Mouse (Mus musculus) frontal cortex, postnatal 10 days (tissue): ENCODE data around the gene Aes.

Experiments used
- DNase-seq, 2 experiments: peaks; one replicate each; pipeline ENCODE4 v3.0.0; 2022; ENCODE audit warnings: low spot score in 2 of 2, mixed read lengths in 1 of 2

Gene Aes

GRCm38 (mm10) chr10:81544296-81545160, 14.8 kb upstream of the Aes start:
- no peak for DNase-seq

DNA sequence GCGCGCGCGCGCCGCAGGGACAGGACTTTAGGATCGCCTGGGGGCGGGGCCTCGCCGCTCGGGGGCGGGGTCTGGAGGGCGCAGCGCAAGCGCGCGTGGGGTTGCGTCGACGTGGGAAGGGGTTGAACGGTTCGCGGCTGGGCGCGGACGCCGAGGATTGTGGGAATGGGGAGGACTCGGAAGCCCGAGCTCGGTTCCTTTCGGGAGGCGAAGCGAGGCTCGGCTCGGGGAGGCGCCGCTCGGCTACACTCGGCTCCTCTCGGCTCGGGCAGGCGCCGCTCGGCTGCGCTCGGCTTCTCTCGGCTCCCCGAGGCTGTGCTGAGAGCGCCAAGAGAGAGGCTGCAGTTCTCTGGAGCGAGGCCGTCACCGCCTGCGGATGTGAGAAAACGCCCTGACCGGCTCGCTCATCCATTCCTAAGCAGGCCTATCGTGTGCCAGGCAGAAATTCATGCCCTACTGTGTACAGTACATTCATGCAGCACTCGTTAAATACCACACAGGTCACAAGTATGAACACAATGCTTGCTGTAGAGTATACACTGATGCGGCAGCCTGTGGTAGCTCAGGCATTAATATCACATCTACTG, 14.0 kb upstream of the Aes start, which contains the start of gene Gna11:
Gene Gna11, minus strand, starts transcription at position 30 of the 587 bp plus-strand sequence.
- DNase-seq = peak; percentile 99 to 100

- no peak for DNase-seq
Observed at GRCm38 (mm10) chr10:81546332-81546731, 13.0 kb upstream of the Aes start.

GRCm38 (mm10) chr10:81546788-81547571, 12.3 kb upstream of the Aes start:
- DNase-seq = no peak

- no peak for DNase-seq
Observed at GRCm38 (mm10) chr10:81548944-81549343, 10.3 kb upstream of the Aes start.

DNA sequence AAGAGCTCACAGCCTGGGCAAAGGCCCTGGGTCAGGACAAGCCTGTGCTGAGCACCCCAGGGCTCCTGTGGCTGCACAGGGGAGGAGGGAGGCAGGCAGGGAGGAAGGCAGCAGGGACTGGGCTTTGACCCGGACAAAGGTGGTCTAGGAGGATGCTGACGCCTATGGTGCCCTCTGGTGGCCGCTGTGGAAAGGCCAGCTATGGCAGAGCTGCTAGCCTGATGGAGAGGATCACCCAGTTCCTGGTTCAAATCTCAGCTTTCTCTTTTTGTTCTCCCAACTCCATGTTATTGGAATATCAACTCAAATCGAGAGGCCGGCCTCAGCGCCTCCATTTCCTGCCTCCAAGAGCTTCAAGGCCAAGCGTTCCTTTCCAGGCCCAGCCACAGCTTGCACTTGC, 9.0 kb upstream of the Aes start:
- DNase-seq = no peak

DNA sequence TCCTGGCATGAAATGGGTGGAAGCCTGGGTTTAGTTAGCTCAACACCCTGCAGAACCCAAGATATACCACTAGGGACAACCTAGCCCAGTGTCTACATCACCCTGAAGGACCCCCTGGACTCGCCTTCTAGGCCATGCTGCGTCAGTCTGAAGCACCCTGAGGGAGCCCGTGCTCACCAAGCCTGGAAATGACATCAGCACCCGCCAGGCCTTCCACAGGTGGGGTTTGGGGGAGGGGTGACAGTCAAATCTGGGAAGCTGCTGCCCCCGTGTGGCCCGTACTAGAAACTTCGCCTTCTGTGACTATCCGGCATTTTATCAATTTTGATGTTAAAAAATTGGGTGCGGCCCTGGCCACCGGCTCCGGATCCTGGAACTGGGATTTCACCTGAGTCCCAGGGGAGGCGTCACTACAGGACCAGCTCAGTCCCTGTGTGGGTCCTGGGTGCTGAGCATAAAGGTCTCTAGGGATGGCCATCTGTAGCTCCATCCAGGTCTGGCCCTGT, 7.6 kb upstream of the Aes start:
- DNase-seq = peak; percentile 79 to 86

- DNase-seq = no peak
Observed at GRCm38 (mm10) chr10:81553232-81553631, 6.1 kb upstream of the Aes start.

GRCm38 (mm10) chr10:81553807-81554755, 5.2 kb upstream of the Aes start:
- DNase-seq = no peak

DNA sequence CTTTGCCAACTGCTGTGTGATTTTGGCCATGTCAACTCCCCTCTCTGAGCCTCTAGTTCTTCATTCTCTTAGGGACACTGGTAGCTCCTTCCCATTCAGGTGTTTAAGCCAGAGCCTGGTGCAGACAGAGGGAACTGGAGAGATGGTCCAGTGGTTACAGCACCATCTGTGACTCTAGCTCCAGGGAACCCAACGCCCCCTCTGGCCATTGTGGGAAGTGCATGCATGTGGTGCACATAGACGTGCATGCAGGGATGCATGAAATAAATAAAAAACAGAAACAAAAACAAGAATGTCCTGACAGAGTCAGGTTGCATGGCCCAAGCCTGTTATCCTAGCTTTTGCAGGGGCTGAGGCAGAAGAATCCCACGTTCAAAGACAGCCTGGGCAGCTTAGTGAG, 3.0 kb upstream of the Aes start:
- DNase-seq = no peak

GRCm38 (mm10) chr10:81557491-81557890, 1.8 kb upstream of the Aes start:
- DNase-seq = no peak

GRCm38 (mm10) chr10:81559627-81560539, 595 bp downstream of the Aes start:
- peak in 1 of 2 experiments; percentile 72 for DNase-seq

DNA sequence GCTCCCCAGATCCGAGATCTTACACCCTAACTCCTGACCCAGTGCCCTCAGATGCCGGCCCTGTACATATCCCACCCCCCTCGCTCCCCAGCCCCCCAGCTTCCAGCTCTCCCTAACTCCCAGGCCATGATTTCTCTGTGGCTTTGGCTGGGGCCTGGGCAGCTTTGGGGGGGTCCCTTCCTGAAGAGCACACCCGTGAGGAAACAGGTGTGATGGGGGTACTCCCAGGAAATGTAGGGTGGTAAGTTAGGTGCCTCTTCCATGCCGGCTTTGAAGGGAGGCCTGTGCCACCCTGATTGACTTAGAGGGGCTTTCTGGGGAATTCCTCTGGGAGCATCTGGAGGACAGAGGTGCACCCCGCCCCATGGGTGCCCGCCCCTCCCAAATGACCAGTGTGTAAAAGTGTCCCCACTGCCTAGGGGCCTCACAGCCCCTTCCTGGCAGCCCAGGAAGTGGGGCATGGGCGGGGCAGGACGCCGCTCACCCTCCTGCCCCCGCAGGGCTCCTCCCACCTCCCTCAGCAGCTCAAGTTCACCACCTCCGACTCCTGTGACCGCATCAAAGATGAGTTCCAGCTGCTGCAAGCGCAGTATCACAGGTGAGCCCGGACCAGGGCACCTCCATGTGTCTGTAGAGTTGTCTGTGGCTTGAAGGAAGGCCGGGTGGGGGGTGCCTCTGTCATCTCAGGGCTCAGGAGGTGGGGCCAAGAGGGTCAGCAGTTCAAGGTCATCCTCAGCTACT, 1.6 kb downstream of the Aes start:
- no peak for DNase-seq

DNA sequence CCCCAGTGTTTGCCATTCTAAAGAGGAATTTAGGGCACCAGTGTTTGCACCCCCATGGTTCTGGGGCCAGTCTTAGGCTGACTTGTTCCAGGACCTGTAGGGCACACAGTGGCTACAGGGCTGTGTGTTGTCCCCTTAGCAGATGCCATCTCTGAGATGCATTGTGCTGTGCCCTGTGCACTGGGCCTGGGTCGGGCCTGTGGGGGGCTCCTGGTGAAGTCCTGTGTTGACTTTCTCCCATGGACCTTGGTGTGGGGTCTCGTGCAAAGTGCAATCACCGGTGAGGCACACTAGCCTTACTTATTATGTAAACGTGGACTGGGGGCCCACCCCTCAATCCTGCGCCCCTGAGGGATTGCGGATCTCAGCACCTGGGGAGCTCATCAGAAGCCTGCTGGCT, 3.1 kb downstream of the Aes start:
- DNase-seq = no peak

DNA sequence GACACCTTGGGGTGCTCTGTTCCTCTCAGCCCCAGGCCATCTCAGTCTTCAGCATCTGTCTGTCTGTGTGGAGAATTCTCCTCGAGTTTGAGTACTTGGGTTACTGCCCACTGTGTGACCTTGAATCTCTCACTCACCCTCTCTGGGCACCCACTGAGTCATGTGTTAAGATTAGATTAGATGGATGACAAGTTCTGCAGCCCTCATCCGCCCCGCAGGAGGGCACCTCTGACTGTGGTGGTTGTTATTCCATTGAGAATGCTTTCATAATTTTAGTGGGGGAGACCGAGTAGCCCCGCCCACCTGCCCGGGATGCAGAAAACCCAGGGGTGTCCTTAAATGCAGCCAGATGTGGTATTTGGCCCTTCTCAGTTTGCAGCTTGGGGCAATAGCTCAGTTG, 4.2 kb downstream of the Aes start:
- DNase-seq = no peak

DNA sequence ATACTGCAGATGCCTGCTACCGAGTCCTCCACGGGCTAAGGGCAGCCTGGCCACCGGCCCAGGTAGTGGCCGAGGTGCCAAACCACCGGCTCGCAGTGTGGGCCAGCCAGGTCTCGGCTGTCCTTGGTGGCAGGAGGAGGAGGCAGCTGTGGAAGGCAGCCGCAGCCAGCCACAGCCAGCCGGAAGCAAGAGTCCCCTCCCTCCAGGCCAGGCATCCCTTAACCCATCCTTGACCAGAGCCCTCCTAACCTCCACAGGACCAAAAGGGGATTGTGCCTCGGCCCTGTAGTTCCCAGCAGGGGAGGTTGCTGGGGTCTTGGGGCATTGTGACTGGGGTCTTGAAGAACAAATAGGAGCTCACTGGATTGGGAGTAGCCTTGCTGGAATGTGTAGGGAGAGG, 4.9 kb downstream of the Aes start:
- DNase-seq = no peak

- DNase-seq = no peak
Observed at GRCm38 (mm10) chr10:81564734-81565133, 5.4 kb downstream of the Aes start.

DNA sequence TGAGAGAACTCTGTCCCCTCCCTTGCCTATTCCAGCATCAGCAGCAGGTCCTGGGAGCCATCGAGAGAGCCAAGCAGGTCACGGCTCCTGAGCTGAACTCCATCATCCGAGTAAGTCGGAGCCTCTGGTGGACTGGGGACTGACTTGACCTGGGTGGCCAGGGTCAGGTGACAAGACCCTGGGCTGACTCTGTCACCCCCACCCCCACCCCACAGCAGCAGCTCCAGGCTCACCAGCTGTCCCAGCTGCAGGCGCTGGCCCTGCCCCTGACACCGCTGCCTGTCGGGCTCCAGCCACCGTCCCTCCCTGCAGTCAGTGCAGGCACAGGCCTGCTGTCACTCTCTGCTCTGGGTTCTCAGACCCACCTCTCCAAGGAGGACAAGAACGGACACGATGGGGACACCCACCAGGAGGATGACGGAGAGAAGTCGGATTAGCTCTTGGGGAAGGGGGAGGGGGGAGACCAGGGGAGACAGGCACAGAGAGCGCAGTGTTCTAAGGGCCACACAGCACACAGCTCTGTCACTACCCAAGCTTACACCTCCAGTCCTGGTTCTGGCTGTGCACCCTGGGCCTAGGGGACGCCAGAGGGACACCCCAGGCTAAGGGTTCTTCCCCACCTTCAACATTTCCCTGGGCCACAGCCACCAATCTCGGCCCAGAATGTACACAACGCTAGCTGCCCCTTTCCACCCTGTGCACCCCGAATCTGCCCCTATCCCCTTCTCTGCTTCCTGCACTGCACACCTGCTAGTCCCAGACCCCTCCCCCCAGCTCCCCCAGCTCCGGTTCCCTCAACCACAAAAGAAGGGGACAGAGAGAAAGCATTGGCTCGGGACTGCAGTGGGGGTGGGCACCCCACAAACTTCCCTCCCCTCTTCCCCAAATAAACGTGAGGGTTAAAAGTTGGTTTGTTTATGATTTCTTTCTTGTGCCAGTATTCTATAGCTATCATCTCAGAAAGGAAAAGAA, 6.3 kb downstream of the Aes start:
- no peak for DNase-seq
